Mouse (Mus musculus) CD4-positive naive resting alpha-beta T cell, adult 57 days (primary cell): ENCODE measurements around the gene Kcnj15. TPM values are rescaled to one million over a fixed set of nuclear protein-coding genes. Genes with fewer than 3 reads are reported as not detected.

Experiments used
- total RNA-seq: library from RNA; stranded (reverse); gene quantifications from one replicate; pipeline ENCODE4 v1.2.4, GENCODE M21; 2023

The Kcnj15 gene
- total RNA-seq = not detected

DNA sequence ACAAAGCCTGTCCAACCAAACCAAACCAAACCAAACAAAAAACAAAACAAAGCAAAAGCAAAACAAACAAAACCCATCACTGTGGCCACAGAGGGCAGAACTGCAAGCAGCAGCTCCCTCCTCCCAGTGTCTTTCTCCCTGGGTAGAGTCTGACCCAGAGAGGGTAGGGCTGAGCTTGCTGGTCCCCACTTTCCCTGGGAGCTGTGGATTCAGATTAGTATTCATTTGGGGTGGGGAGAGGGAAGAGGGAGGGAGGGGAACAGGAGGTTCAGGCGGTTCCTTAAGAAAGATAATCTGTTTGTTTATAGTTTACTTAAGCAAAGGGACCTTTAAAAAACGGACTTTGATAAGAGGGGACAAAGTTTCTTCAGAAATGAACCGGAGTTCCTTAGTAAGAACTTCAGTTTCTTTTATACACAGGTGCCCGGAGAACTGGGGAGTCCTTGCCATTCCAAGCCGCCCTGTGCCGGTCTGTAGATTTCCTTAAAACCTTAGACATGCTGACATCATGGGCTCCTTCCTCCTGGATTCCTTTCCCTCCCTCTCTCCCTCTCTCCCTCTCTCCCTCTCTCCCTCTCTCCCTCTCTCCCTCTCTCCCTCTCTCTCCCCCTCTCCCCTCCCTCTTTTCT, at the start of gene Kcnj15:
Gene Kcnj15 (plus strand): TSS at position 293 of the 629 bp plus-strand sequence.

